Mouse (Mus musculus) hindbrain, embryonic 10.5 days (tissue): ENCODE measurements around the gene Nip7. TPM values are rescaled to one million over a fixed set of nuclear protein-coding genes. Genes with fewer than 3 reads are reported as not detected.
A peak's percentile ranks its signal among the peaks of the same experiment; 100 is the strongest.
"Not testable (repeated sequence)": the region's sequence is repeated elsewhere in the genome, so short reads cannot be mapped to it uniquely, and the experiment has no call there.

ENCODE experiments used
- DNase-seq: peaks from one replicate; pipeline ENCODE4 v3.0.0-alpha.2; 2017; ENCODE audit warnings: low spot score
- H3K27ac ChIP-seq: fragments of 300-500 bp; sonication (generic); 2 replicates; pipeline ENCODE4 v1.5.1; 2016; ENCODE audit warnings: mild to moderate bottlenecking, moderate library complexity
- H3K27me3 ChIP-seq: fragments of 300-500 bp; sonication (generic); 2 replicates; pipeline ENCODE4 v1.6.1; 2016; ENCODE audit warnings: mild to moderate bottlenecking; ENCODE audit not compliant: poor library complexity, insufficient read depth, severe bottlenecking
- H3K36me3 ChIP-seq: fragments of 300-500 bp; sonication (generic); 2 replicates; pipeline ENCODE4 v1.6.1; 2016; ENCODE audit warnings: mild to moderate bottlenecking, moderate library complexity
- H3K4me1 ChIP-seq: fragments of 300-500 bp; sonication (generic); replicated peaks from 2 replicates; pipeline ENCODE4 v1.6.1; 2016; ENCODE audit warnings: mild to moderate bottlenecking
- H3K4me3 ChIP-seq: fragments of 300-500 bp; sonication (generic); 2 replicates; pipeline ENCODE4 v1.5.1; 2016; ENCODE audit warnings: mild to moderate bottlenecking, moderate library complexity
- H3K9me3 ChIP-seq: fragments of 300-500 bp; sonication (generic); 2 replicates; pipeline ENCODE4 v1.6.1; 2016; ENCODE audit warnings: mild to moderate bottlenecking, moderate library complexity
- WGBS: fragments of 180-500 bp; shearing (Covaris S2); methylation state at CpG from one replicate; pipeline ENCODE4 v1.1.7; 2016; 5-methylcytosine and 5-hydroxymethylcytosine counted together
- polyA plus RNA-seq: library from polyadenylated mRNA; unstranded; fragments of >200 nt; fragmentation: Nextera tagmentation; extraction: Ambion mirVana; gene quantifications from 2 replicates; pipeline ENCODE4 v1.2.1, GENCODE M21; 2016

Nip7 gene
- 96.4 and 114 TPM in 2 replicates for polyA plus RNA-seq

- peaks cover 68% of the 10 kb centered on the region for H3K36me3 ChIP-seq
- peak; percentile 97 for DNase-seq
- WGBS: under 1% methylated on average over 88 of the region's 88 CpGs
- peaks cover 26% of the 10 kb centered on the region for H3K4me1 ChIP-seq
- peak within 1 kb of the TSS; percentile 89 for H3K27ac ChIP-seq
- no peaks in the 10 kb centered on the region for H3K9me3 ChIP-seq
- no peaks in the 10 kb centered on the region for H3K27me3 ChIP-seq
- peak within 1 kb of the TSS; percentile 98 for H3K4me3 ChIP-seq
These were observed at the start of gene Nip7, which contains the start of gene Cog8 for GRCm38 (mm10) chr8:107056076-107056972. Gene Nip7, plus strand, starts transcription at chr8:107056877. Gene Cog8, minus strand, starts transcription at chr8:107056689.

- Histone ChIP-seq H3K27ac (no peak overlapping the region), H3K4me1 (no peaks in the 10 kb centered on the region), H3K4me3 (no peak overlapping the region), H3K9me3 (no peaks in the 10 kb centered on the region), H3K36me3 (peaks cover 67% of the 10 kb centered on the region), H3K27me3 (no peaks in the 10 kb centered on the region)
- WGBS: 87% methylated on average over 3 of the region's 3 CpGs
- DNase-seq: no peak
These were observed 48.9 kb upstream of the Nip7 start for GRCm38 (mm10) chr8:107007795-107008194.

- Histone ChIP-seq H3K27ac (no peak overlapping the region), H3K4me3 (no peak overlapping the region), H3K9me3 (no peaks in the 10 kb centered on the region), H3K27me3 (no peaks in the 10 kb centered on the region), H3K4me1 (no peaks in the 10 kb centered on the region), H3K36me3 (peaks cover 45% of the 10 kb centered on the region)
- DNase-seq: no peak
- WGBS: 82% methylated on average over 2 of the region's 2 CpGs
These were observed 44.0 kb upstream of the Nip7 start for GRCm38 (mm10) chr8:107012666-107013065.

GRCm38 (mm10) chr8:107014915-107015314, 41.8 kb upstream of the Nip7 start:
- H3K36me3 ChIP-seq: peaks cover 33% of the 10 kb centered on the region
- no peaks in the 10 kb centered on the region for H3K27me3 ChIP-seq
- no peaks in the 10 kb centered on the region for H3K4me1 ChIP-seq
- no peaks in the 10 kb centered on the region for H3K9me3 ChIP-seq
- no peak for DNase-seq
- 86% methylated on average over 1 of the region's 1 CpGs for WGBS
- no peak overlapping the region for H3K4me3 ChIP-seq
- no peak overlapping the region for H3K27ac ChIP-seq

- Histone ChIP-seq H3K4me1 (no peaks in the 10 kb centered on the region), H3K27me3 (no peaks in the 10 kb centered on the region), H3K4me3 (no peak overlapping the region), H3K9me3 (no peaks in the 10 kb centered on the region), H3K36me3 (no peaks in the 10 kb centered on the region), H3K27ac (no peak overlapping the region)
- no peak for DNase-seq
- WGBS: 91% methylated on average over 8 of the region's 8 CpGs
These were observed 33.2 kb upstream of the Nip7 start for GRCm38 (mm10) chr8:107023479-107023878.

- Histone ChIP-seq H3K4me1 (peaks cover 20% of the 10 kb centered on the region), H3K9me3 (no peaks in the 10 kb centered on the region), H3K27me3 (no peaks in the 10 kb centered on the region), H3K36me3 (no peaks in the 10 kb centered on the region; the same call in 1 of the 2 replicates), H3K27ac (no peak overlapping the region), H3K4me3 (no peak overlapping the region)
- DNase-seq: no peak
- WGBS: 86% methylated on average over 3 of the region's 3 CpGs
These were observed 27.4 kb upstream of the Nip7 start for GRCm38 (mm10) chr8:107029310-107029709.

- Histone ChIP-seq H3K36me3 (no peaks in the 10 kb centered on the region; the same call in 1 of the 2 replicates), H3K4me3 (no peak overlapping the region), H3K27me3 (no peaks in the 10 kb centered on the region), H3K27ac (no peak overlapping the region), H3K9me3 (no peaks in the 10 kb centered on the region), H3K4me1 (peaks cover 20% of the 10 kb centered on the region)
- DNase-seq: no peak
- WGBS: 69% methylated on average over 5 of the region's 5 CpGs
These were observed 26.6 kb upstream of the Nip7 start for GRCm38 (mm10) chr8:107030058-107030457.

- peaks cover 6% of the 10 kb centered on the region; the same call in 1 of the 2 replicates for H3K36me3 ChIP-seq
- H3K27me3 ChIP-seq: no peaks in the 10 kb centered on the region
- peak; percentile 97 for DNase-seq
- no peaks in the 10 kb centered on the region for H3K9me3 ChIP-seq
- peak within 1 kb of the TSS; percentile 79 for H3K4me3 ChIP-seq
- H3K4me1 ChIP-seq: peaks cover 20% of the 10 kb centered on the region
- 4% methylated on average over 66 of the region's 66 CpGs for WGBS
- peak within 1 kb of the TSS; percentile 90 for H3K27ac ChIP-seq
These were observed 25.8 kb upstream of the Nip7 start, which contains the start of gene Vps4a for GRCm38 (mm10) chr8:107030650-107031576. Gene Vps4a, plus strand, starts transcription at chr8:107031222.

- peak overlapping the region; percentile 79 for H3K4me3 ChIP-seq
- no peaks in the 10 kb centered on the region for H3K27me3 ChIP-seq
- H3K36me3 ChIP-seq: peaks cover 13% of the 10 kb centered on the region
- DNase-seq: no peak
- peak overlapping the region; percentile 90 for H3K27ac ChIP-seq
- H3K4me1 ChIP-seq: peaks cover 20% of the 10 kb centered on the region
- 1% methylated on average over 40 of the region's 40 CpGs for WGBS
- H3K9me3 ChIP-seq: no peaks in the 10 kb centered on the region
These were observed 25.0 kb upstream of the Nip7 start for GRCm38 (mm10) chr8:107031577-107032090.

GRCm38 (mm10) chr8:107033609-107034008, 23.1 kb upstream of the Nip7 start:
- not testable (repeated sequence) for H3K27ac ChIP-seq

GRCm38 (mm10) chr8:107035641-107036040, 21.0 kb upstream of the Nip7 start:
- Histone ChIP-seq H3K4me1 (peaks cover 20% of the 10 kb centered on the region), H3K9me3 (no peaks in the 10 kb centered on the region), H3K4me3 (no peak overlapping the region), H3K27me3 (no peaks in the 10 kb centered on the region), H3K36me3 (peaks cover 43% of the 10 kb centered on the region), H3K27ac (no peak overlapping the region)
- WGBS: 90% methylated on average over 3 of the region's 3 CpGs
- DNase-seq: no peak

More at GRCm38 (mm10) chr8:107033609-107034008, 23.1 kb upstream of the Nip7 start:
- 96% methylated on average over 2 of the region's 2 CpGs for WGBS
- H3K27me3 ChIP-seq, DNase-seq, H3K9me3 ChIP-seq, H3K4me3 ChIP-seq: not testable (repeated sequence)
- Histone ChIP-seq H3K4me1 (peaks cover 20% of the 10 kb centered on the region), H3K36me3 (peaks cover 24% of the 10 kb centered on the region)

- H3K27ac ChIP-seq: no peak overlapping the region
- H3K4me3 ChIP-seq: no peak overlapping the region
- WGBS: 96% methylated on average over 8 of the region's 8 CpGs
- no peak for DNase-seq
- peaks cover 18% of the 10 kb centered on the region for H3K4me1 ChIP-seq
- H3K27me3 ChIP-seq: no peaks in the 10 kb centered on the region
- no peaks in the 10 kb centered on the region for H3K9me3 ChIP-seq
- peaks cover 53% of the 10 kb centered on the region for H3K36me3 ChIP-seq
These were observed 20.1 kb upstream of the Nip7 start for GRCm38 (mm10) chr8:107036626-107037025.
